Mouse (Mus musculus): ENCODE results near the gene Satb1.

The Satb1 gene

DNA sequence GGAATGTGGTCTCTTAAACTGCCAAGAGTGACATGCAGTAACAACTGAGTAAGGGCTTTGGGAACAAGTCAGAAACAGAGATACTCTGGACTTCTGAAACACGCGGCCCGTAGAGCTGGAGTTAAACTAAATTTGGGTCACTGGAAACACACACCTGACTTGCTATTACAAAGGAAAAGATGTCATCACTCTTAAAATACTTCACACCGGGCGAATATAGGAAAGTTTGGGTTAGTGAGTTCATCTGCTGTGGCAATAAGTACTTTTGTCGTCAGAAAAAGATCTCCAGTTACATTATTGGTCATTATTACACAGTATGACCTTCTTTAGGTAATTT is 19.3 kb downstream of the Satb1 start:
- no peak for DNase-seq

GRCm38 (mm10) chr17:51812942-51813783 is 19.9 kb downstream of the Satb1 start:
- peak; percentile 14 to 71 for DNase-seq

DNA sequence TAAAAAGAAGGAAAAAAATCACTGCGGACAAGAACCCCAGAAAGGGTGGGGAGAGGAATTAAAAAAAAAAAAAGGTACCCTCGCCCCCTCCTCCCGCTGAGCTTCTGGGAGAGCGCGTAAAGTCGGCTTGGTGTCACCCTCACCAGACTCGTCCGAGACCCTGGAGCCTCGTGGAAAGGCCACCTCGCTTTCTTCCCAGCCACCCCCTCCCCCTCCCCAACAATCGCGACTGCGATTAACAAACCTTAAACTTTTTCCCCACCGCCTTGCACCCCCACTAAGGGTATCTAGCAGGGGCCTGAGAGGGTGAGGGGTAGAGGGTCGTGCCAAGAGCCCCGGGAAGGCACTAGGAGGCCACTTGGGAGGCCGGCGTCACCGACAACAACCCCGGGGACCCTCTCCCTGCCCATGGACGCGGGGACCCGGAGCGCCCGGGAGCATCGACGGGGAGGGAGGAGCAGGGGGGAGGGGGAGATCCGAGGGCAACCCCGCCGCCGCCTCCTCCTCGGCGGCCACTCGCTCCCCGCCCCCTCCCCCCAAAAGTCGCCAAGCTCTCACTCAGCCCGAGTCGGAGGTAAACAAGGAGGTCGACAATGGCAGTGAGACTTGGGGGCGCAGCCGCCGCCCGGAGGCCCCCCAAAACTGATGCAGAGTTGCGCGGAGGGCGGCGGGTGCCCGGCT is 20.7 kb downstream of the Satb1 start:
- peak in 1 of 2 experiments; percentile 22 for DNase-seq

DNA sequence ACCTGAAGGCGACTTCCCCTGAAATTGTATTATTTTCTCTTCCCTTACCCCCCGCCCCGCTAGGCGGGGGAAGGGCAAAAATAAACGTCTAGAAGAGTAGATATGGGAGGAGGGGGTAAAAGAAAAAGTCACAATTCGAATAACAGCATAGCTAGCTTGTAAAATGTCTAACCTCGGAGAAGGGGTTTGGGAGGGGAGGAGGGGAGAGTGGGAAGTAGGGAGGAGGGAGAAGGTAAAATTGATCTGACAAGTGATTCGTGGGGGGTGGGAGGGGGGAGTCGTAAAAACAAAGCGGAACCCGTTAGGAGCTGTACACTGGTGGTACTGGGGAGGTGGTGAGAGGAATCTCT is 21.2 kb downstream of the Satb1 start:
- peak in 1 of 2 experiments; percentile 9 for DNase-seq

GRCm38 (mm10) chr17:51811086-51811868 is 21.8 kb downstream of the Satb1 start:
- DNase-seq = peak; percentile 50 to 73

GRCm38 (mm10) chr17:51807429-51807828 is 25.7 kb downstream of the Satb1 start:
- no peak for DNase-seq

DNA sequence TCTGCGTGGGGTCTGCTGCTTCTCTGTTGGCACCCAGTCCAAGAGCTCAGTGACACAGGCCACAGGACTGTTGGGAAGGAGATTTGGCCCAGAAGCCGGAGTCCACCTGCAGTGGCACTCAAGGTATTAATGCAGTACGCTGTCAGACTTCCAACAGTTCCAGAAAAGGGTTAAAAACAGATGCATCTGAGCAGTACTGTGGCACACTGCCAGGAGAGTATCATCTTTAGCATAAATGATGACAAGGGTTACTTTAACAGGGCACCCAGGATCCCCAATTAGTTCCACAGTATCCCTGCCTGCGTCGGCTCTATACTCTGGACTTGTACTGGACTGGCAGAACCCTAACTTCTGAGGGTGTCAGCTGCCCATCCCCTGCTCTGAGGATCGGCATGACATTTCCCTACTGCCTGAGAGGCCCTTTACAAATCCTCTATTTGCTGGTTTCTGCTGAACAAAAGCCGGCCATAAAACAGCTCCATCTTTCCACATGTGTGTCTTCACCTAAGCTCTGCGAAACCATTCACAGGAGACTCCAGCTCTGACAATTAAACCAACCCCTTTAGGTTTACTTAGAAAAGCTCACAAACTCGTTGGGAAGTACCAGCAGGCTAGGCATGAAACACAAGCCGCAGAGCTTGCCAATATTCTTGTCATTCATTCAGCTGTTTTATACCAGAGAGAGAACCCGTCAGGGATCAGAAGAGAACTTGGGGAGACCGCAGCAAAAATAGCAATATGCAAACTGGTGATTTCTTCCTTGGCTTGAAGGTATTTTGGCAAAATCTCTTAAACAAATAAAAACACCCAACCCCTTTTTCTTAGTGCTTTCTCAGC is 26.7 kb downstream of the Satb1 start:
- DNase-seq = no peak

DNA sequence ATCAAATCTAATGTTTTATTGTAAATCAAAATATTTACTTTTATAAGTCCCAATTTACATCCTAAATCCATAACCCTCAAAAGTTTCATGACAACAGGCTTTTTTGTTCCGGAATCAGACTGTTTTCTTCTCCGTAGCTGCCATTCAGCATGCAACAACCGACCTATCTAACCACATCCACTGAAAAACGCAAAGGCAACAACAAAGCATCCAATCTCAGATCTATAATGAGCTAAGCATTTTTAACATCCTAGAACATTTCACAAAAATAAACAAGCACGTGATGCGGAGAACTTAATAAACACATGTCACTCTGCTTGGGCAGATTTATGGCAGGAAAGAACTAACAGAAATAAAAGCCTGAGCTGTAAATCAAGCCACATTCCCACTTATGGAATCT is 32.9 kb downstream of the Satb1 start:
- no peak for DNase-seq

GRCm38 (mm10) chr17:51796459-51796858 is 36.6 kb downstream of the Satb1 start:
- no peak for DNase-seq

GRCm38 (mm10) chr17:51791226-51791625 is 41.9 kb downstream of the Satb1 start:
- DNase-seq = no peak

- no peak for DNase-seq
Observed at GRCm38 (mm10) chr17:51790387-51791060, 42.6 kb downstream of the Satb1 start.

GRCm38 (mm10) chr17:51789777-51790176 is 43.3 kb downstream of the Satb1 start:
- no peak for DNase-seq

- no peak for DNase-seq
Observed at GRCm38 (mm10) chr17:51789098-51789497, 44.0 kb downstream of the Satb1 start.

DNA sequence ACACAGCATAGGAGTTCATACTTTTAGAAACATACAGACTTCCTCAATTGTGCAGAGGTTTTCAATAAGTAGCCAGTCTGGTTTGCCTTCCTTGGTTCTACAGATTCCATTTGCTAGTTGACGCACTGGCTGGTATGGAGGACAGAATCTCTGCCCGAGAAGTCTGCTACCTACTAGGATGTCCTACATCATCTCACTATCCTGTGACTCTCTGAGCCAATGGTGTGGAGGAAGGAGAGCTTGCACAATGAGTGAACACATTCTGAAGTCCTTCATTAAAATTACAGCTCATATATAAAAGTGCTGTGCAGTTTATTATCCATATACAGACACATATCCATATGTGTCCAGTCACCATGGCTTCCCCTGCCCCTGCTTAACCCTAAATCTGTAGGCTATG is 45.1 kb downstream of the Satb1 start:
- DNase-seq = no peak

- DNase-seq = no peak
Observed at GRCm38 (mm10) chr17:51786050-51786449, 47.0 kb downstream of the Satb1 start.

DNA sequence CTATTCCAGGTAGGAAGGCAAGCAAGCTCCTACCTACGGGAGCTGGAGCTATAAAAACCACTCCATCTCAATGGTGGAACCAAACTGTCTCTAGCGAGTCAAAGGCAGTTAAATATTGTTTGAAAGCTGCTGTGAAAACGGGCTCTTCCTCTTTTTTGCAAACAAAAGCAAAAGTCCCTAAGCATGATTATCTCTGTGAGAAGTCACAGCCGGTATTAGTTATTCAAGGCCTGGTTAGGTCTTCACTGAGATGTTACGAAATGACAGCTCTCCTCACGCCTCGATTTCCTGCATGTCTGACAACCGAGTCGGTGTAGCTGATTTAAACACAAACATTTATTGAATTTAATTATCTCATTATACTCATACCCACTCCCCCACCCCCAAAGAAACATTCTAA is 48.2 kb downstream of the Satb1 start:
- no peak for DNase-seq

- DNase-seq = no peak
Observed at GRCm38 (mm10) chr17:51783591-51784279, 49.4 kb downstream of the Satb1 start.

DNA sequence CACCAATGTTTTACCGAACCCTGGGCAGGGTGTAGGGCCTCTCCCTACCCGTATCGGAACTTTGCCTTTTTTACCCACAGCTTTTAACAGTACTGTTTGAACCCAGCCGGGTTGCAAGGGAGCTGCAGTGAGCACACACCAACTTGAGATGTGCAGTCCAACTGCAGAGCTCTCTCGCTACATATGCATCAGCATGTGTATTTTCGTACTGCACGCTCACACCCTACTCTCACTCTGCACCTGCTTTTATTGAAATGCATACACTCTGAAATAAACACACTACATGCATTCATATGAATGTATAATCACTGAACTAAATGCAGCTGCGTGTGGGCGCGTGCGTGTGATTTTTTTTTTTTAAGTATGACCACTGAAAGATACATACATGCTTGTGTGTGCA is 53.1 kb downstream of the Satb1 start:
- DNase-seq = no peak

- no peak for DNase-seq
Observed at GRCm38 (mm10) chr17:51778961-51779360, 54.1 kb downstream of the Satb1 start.

DNA sequence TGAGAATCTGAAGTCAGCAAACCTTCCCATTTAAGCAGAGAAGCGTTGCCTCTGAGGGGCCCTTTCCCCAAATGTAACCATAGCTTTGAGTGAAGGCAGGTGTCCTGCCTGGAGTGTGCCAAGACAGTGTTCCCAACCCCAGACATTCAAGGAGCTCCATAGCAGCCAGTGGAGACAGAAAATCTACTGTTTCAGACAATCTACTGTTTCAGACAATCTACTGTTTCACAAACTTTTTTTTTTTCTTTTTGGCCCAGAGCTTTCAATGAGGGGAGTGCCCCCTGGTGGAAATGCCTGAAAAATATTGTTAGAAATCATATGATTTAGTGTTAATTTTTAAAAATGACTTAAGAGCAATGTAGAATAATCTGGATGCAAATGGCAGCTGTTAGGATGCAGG is 55.3 kb downstream of the Satb1 start:
- peak; percentile 4 to 43 for DNase-seq

DNA sequence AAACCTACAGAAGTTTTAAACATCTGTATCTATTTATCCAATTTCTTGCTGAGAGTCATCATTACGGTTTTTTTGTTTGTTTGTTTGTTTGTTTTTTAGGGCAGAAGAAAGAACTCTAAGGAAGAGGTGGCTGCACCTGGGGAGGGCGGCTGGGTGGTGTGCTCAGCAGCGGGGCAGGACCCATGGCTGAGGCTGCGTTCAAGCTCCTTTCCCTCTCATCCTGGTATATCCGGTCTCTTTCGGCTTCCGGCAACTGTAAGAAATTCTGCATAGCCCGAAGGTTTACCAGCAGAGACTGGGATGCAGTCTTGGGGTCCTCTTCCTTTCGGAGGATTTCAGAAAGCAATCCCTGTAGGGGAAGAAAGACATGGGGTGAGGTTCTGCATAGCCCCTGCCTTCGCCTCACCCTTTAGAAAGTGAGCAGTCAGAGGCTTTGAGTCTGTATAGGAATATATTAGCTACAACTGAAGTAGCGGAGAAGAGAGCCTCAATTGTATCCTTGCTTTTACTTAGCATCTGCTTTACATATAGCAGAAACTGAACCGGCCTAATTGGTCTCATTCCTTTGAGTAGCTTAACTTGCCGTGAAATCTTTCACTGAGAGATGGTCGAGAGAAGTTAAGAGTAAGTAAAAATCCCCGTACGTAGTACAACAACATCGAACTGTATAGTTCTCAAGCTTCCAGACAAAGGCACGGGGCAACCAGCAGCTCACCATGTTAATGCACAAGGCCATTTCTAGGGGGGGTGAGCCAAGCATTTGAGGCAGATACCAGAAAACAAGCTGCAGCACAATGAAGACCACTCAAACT is 57.8 kb downstream of the Satb1 start:
- no peak for DNase-seq
